In the genomic region with DNA sequence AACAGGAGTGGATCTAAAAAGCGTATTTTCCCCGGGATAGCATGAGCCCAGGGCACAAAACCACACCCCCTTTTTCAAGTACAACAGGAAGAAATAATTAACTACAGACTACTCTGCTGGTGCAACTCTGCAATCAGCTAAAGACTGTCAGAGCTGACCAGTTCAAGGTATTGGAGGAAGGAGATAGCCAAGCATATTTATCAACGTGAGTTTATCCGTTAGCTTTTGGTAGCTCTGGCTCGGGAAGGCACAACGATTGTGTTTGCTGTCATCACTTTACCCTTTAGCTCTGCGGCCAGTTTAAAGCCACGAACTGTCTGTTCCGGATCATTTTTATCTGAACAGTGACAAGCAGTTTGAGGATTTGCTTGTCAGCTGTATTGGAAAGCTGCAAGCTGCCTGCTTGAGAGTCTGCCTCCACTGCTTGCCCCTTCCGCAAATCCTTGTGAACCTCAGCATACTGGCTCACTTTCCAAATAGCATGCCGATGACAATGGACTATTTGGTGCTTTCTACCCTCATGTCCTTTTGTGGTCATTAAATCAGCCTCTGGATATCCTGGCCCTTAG, we compare ENCODE assay signal across 11 mouse cellular contexts.
DNase-seq lines count a peak whose midpoint lies in the region; ATAC-seq lines count a peak whose summit lies in the region.
"Had no signal": no experiment of that assay in that cellular context is flagged by ENCODE, and none has a peak within 500 bp of the region (broad histone marks: within the 10 kb centered on the region; RNA-seq: fewer than 3 reads in every experiment).

No protein-coding gene starts in this region.

- peak; percentile 76 for ATAC-seq in heart, embryonic 12.5 days (ENCODE audit: insufficient number of reproducible peaks, low FRiP score)
- ATAC-seq in liver, embryonic 12.5 days, result peak; percentile 59; the same call in 1 of the 2 replicates

- H3K27me3 ChIP-seq in heart, embryonic 12.5 days (replicated peaks), result no peaks in the 10 kb centered on the region
- H3K27me3 ChIP-seq in liver, embryonic 12.5 days (replicated peaks), result no peaks in the 10 kb centered on the region
- H3K27me3 ChIP-seq: CH12.LX had no signal

- peak; percentile 88 for DNase-seq in heart, adult 11 months
- DNase-seq in heart, postnatal 25 days (ENCODE audit: low spot score), result no peak
- DNase-seq in Muller cell, postnatal 12 days (ENCODE audit: inconsistent ontology term), result peak; percentile 27
- no peak for DNase-seq in left cerebral cortex, adult 18-20 months (ENCODE audit: low spot score in 2 of 2)
- DNase-seq in thymus, postnatal 10 days (ENCODE audit: low spot score in 2 of 2), result no peak
- DNase-seq in frontal cortex, adult 2 months (ENCODE audit: extremely low spot score in 1 of 2, low spot score in 1 of 2), result no peak
- DNase-seq: gastrocnemius, postnatal 10 days had no signal

- H3K4me2 ChIP-seq in heart, embryonic 12.5 days, result peak overlapping the region; percentile 62
- peak overlapping the region; percentile 37 for H3K4me2 ChIP-seq in liver, embryonic 12.5 days

- H3K4me3 ChIP-seq in heart, embryonic 12.5 days, result peak overlapping the region; percentile 31
- no peak overlapping the region for H3K4me3 ChIP-seq in liver, embryonic 12.5 days
- H3K4me3 ChIP-seq: layer of hippocampus, adult 2 months had no signal

- H3K9ac ChIP-seq in heart, embryonic 12.5 days, result no peak overlapping the region
- no peak overlapping the region for H3K9ac ChIP-seq in liver, embryonic 12.5 days

- intact Hi-C loops in heart, postnatal 25 days (cut with DNase I), result loop anchor here (5.0 kb wide), 1 partner anchor 99 kb away; no protein-coding TSS in a partner anchor

- 9% methylated on average over 11 of the region's 11 CpGs for WGBS in heart, embryonic 12.5 days
- WGBS in liver, embryonic 12.5 days (ENCODE audit: insufficient replicate concordance), result 36% methylated on average over 11 of the region's 11 CpGs

- H3K9me3 ChIP-seq in heart, embryonic 12.5 days (replicated peaks), result 0 out of 2 replicates have a peak, but pooled peaks cover 13% of the 10 kb centered on the region
- H3K9me3 ChIP-seq in liver, embryonic 12.5 days (replicated peaks), result no peaks in the 10 kb centered on the region

- H3K4me1 ChIP-seq in heart, embryonic 12.5 days (replicated peaks), result peaks cover 25% of the 10 kb centered on the region
- H3K4me1 ChIP-seq in liver, embryonic 12.5 days, result peaks cover 11% of the 10 kb centered on the region; the same call in 1 of the 2 replicates

- H3K27ac ChIP-seq in heart, embryonic 12.5 days (ENCODE audit: poor library complexity, severe bottlenecking), result peak overlapping the region; percentile 83
- no peak overlapping the region for H3K27ac ChIP-seq in liver, embryonic 12.5 days
- H3K27ac ChIP-seq: layer of hippocampus, adult 2 months had no signal

- H3K36me3 ChIP-seq in heart, embryonic 12.5 days, result no peaks in the 10 kb centered on the region
- H3K36me3 ChIP-seq in liver, embryonic 12.5 days, result no peaks in the 10 kb centered on the region

Comparison
In these comparisons a context has a peak if more than half of its experiments do, and no peak if none do; other contexts are left out.
1. DNase-seq: peak in heart, adult 11 months (single experiment) and Muller cell, postnatal 12 days (single experiment); none in heart, postnatal 25 days (single experiment), left cerebral cortex, adult 18-20 months (0 of 2), thymus, postnatal 10 days (0 of 2) and frontal cortex, adult 2 months (0 of 2).